Mouse (Mus musculus): ENCODE data around the gene Fdps. TPM values are rescaled to one million over a fixed set of nuclear protein-coding genes. Genes with fewer than 3 reads are reported as not detected.

The Fdps gene
- polyA plus RNA-seq, 1 experiment = 221 TPM

Other genes with a start within 250 kb of the Fdps start
- gene Msto1, start 188.0 kb downstream of the Fdps start, polyA plus RNA-seq (2012; rRNA removed) = 33.3 and 40.3 TPM in 2 replicates
- gene Ash1l, start 151.3 kb downstream of the Fdps start, polyA plus RNA-seq (2012; rRNA removed) = 10.8 and 11.8 TPM in 2 replicates
- 36.3 and 49.2 TPM in 2 replicates for gene Dap3, start 150.8 kb downstream of the Fdps start, polyA plus RNA-seq (2012; rRNA removed)
- gene Rusc1, start 8.6 kb downstream of the Fdps start, polyA plus RNA-seq (2012; rRNA removed) = 38.4 and 45.6 TPM in 2 replicates
- not detected in 2 replicates for gene Gm43738, start 860 bp downstream of the Fdps start, polyA plus RNA-seq (2012; rRNA removed)
- gene Pklr, start 34.2 kb upstream of the Fdps start, polyA plus RNA-seq (2012; rRNA removed) = 6.5 and 10.3 TPM in 2 replicates
- gene Hcn3, start 58.2 kb upstream of the Fdps start, polyA plus RNA-seq (2012; rRNA removed) = 0.77 and 1.1 TPM in 2 replicates
- 67.9 and 68.0 TPM in 2 replicates for gene Clk2, start 62.8 kb upstream of the Fdps start, polyA plus RNA-seq (2012; rRNA removed)
- 105 and 120 TPM in 2 replicates for gene Scamp3, start 75.5 kb upstream of the Fdps start, polyA plus RNA-seq (2012; rRNA removed)
- gene Fam189b, start 81.2 kb upstream of the Fdps start, polyA plus RNA-seq (2012; rRNA removed) = 12.9 and 14.1 TPM in 2 replicates
- 140 and 143 TPM in 2 replicates for gene Gba, start 101.0 kb upstream of the Fdps start, polyA plus RNA-seq (2012; rRNA removed)
- 30.0 and 40.7 TPM in 2 replicates for gene Thbs3, start 113.2 kb upstream of the Fdps start, polyA plus RNA-seq (2012; rRNA removed)
- gene Mtx1, start 125.1 kb upstream of the Fdps start, polyA plus RNA-seq (2012; rRNA removed) = 150 and 153 TPM in 2 replicates
- gene Muc1, start 127.1 kb upstream of the Fdps start, polyA plus RNA-seq (2012; rRNA removed) = 0.69 and 1.5 TPM in 2 replicates
- gene Krtcap2, start 144.0 kb upstream of the Fdps start, polyA plus RNA-seq (2012; rRNA removed) = 120 and 144 TPM in 2 replicates
- 3.0 and 3.3 TPM in 2 replicates for gene Trim46, start 144.3 kb upstream of the Fdps start, polyA plus RNA-seq (2012; rRNA removed)
- 481 and 623 TPM in 2 replicates for gene Dpm3, start 157.4 kb upstream of the Fdps start, polyA plus RNA-seq (2012; rRNA removed)
- 264 and 294 TPM in 2 replicates for gene Slc50a1, start 168.6 kb upstream of the Fdps start, polyA plus RNA-seq (2012; rRNA removed)
- gene Efna1, start 179.2 kb upstream of the Fdps start, polyA plus RNA-seq (2012; rRNA removed) = 36.7 and 40.9 TPM in 2 replicates
- 5.2 and 7.3 TPM in 2 replicates for gene Efna3, start 221.0 kb upstream of the Fdps start, polyA plus RNA-seq (2012; rRNA removed)
- gene Efna4, start 236.1 kb upstream of the Fdps start, polyA plus RNA-seq (2012; rRNA removed) = 13.7 and 15.0 TPM in 2 replicates
- 170 and 223 TPM in 2 replicates for gene Adam15, start 248.0 kb upstream of the Fdps start, polyA plus RNA-seq (2012; rRNA removed)

All from gonadal fat pad, adult 2 months (tissue).